Mouse (Mus musculus): ENCODE measurements around the gene Rps11. TPM values are rescaled to one million over a fixed set of nuclear protein-coding genes. Genes with fewer than 3 reads are reported as not detected.
"Not testable (repeated sequence)": the region's sequence is repeated elsewhere in the genome, so short reads cannot be mapped to it uniquely, and the experiment has no call there.

The Rps11 gene
- polyA plus RNA-seq, 1 experiment = 1,240 TPM

- TF ChIP-seq CTCF (IDR thresholded peaks at IDR 0.05; ENCODE audit: control insufficient read depth, insufficient read depth, low read length) (no peak), POLR2A (IDR thresholded peaks at IDR 0.05; ENCODE audit: borderline replicate concordance, control insufficient read depth, low read depth, low read length) (no peak)
- Histone ChIP-seq H3K4me3 (replicated peaks; ENCODE audit: control insufficient read depth, low read depth, low read length) (no peak overlapping the region), H3K27ac (ENCODE audit: control insufficient read depth, insufficient read depth, low read depth, low read length, poor library complexity) (no peak overlapping the region), H3K4me1 (ENCODE audit: control insufficient read depth, insufficient read depth, low read length) (no peaks in the 10 kb centered on the region)
- 94% methylated on average over 14 of the region's 14 CpGs for WGBS
These were observed 33.2 kb upstream of the Rps11 start for GRCm38 (mm10) chr7:45157459-45157858.

- WGBS = 92% methylated on average over 15 of the region's 15 CpGs
- no peaks in the 10 kb centered on the region for H3K4me1 ChIP-seq (ENCODE audit: control insufficient read depth, insufficient read depth, low read length)
- no peak overlapping the region for H3K27ac ChIP-seq (ENCODE audit: control insufficient read depth, insufficient read depth, low read depth, low read length, poor library complexity)
- TF ChIP-seq CTCF (IDR thresholded peaks at IDR 0.05; ENCODE audit: control insufficient read depth, insufficient read depth, low read length) (no peak), POLR2A (IDR thresholded peaks at IDR 0.05; ENCODE audit: borderline replicate concordance, control insufficient read depth, low read depth, low read length) (no peak)
- H3K4me3 ChIP-seq (replicated peaks; ENCODE audit: control insufficient read depth, low read depth, low read length) = no peak overlapping the region
These were observed 32.0 kb upstream of the Rps11 start for GRCm38 (mm10) chr7:45156206-45156605.

GRCm38 (mm10) chr7:45155590-45155989, 31.4 kb upstream of the Rps11 start:
- WGBS = 85% methylated on average over 9 of the region's 9 CpGs
- Histone ChIP-seq H3K4me1 (ENCODE audit: control insufficient read depth, insufficient read depth, low read length) (no peaks in the 10 kb centered on the region; the same call in 1 of the 2 replicates), H3K4me3 (replicated peaks; ENCODE audit: control insufficient read depth, low read depth, low read length) (no peak overlapping the region), H3K27ac (ENCODE audit: control insufficient read depth, insufficient read depth, low read depth, low read length, poor library complexity) (no peak overlapping the region)
- TF ChIP-seq CTCF (IDR thresholded peaks at IDR 0.05; ENCODE audit: control insufficient read depth, insufficient read depth, low read length) (no peak), POLR2A (IDR thresholded peaks at IDR 0.05; ENCODE audit: borderline replicate concordance, control insufficient read depth, low read depth, low read length) (no peak)

DNA sequence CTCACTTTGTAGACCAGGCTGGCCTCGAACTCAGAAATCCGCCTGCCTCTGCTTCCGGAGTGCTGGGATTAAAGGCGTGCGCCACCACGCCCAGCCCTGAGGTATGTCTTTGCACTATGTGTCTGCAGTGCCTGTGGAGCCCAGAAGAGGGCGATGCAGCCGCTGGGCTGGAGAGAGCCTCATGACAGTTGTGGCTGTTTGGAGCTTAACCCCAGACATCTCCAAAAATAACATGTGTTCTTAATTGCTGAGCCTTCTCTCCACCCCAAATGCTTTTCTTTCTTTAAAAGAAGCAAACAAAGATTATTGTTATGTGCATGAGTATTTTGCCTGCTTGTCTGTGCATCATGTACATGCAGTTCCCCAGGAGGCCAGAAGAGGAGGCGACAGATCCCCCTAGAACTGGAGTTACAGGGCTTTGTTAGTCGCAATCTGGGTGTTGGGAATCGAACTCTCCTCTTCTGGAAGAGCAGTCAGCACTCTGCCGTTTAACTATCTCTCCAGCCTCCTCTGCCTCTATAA, 30.8 kb upstream of the Rps11 start:
- TF ChIP-seq CTCF (IDR thresholded peaks at IDR 0.05; ENCODE audit: control insufficient read depth, insufficient read depth, low read length) = peak; percentile 53
- no peak for TF ChIP-seq POLR2A (IDR thresholded peaks at IDR 0.05; ENCODE audit: borderline replicate concordance, control insufficient read depth, low read depth, low read length)
- Histone ChIP-seq H3K27ac (ENCODE audit: control insufficient read depth, insufficient read depth, low read depth, low read length, poor library complexity) (no peak overlapping the region), H3K4me3 (replicated peaks; ENCODE audit: control insufficient read depth, low read depth, low read length) (no peak overlapping the region)

GRCm38 (mm10) chr7:45154096-45154992, 30.1 kb upstream of the Rps11 start, which contains the start of the genes Pih1d1 and Aldh16a1:
Gene Pih1d1, plus strand, starts transcription at chr7:45154303.
Gene Aldh16a1, minus strand, starts transcription at chr7:45154584.
- H3K4me1 ChIP-seq (ENCODE audit: control insufficient read depth, insufficient read depth, low read length) = no peaks in the 10 kb centered on the region; the same call in 1 of the 2 replicates
- peak within 1 kb of the TSS; percentile 96 for H3K4me3 ChIP-seq (replicated peaks; ENCODE audit: control insufficient read depth, low read depth, low read length)
- H3K27ac ChIP-seq (ENCODE audit: control insufficient read depth, insufficient read depth, low read depth, low read length, poor library complexity) = peak within 1 kb of the TSS; percentile 94
- WGBS = 2% methylated on average over 69 of the region's 69 CpGs
- TF ChIP-seq POLR2A (IDR thresholded peaks at IDR 0.05; ENCODE audit: borderline replicate concordance, control insufficient read depth, low read depth, low read length) (peak; percentile 94), CTCF (IDR thresholded peaks at IDR 0.05; ENCODE audit: control insufficient read depth, insufficient read depth, low read length) (peak; percentile 50; the same call in 1 of the 2 replicates)

More for the DNA sequence above, 30.8 kb upstream of the Rps11 start:
- H3K4me1 ChIP-seq (ENCODE audit: control insufficient read depth, insufficient read depth, low read length) = no peaks in the 10 kb centered on the region; the same call in 1 of the 2 replicates
- 65% methylated on average over 12 of the region's 12 CpGs for WGBS

GRCm38 (mm10) chr7:45153586-45153985, 29.3 kb upstream of the Rps11 start:
- TF ChIP-seq POLR2A (IDR thresholded peaks at IDR 0.05; ENCODE audit: borderline replicate concordance, control insufficient read depth, low read depth, low read length) (no peak), CTCF (IDR thresholded peaks at IDR 0.05; ENCODE audit: control insufficient read depth, insufficient read depth, low read length) (no peak)
- WGBS = 3% methylated on average over 5 of the region's 5 CpGs
- H3K27ac ChIP-seq (ENCODE audit: control insufficient read depth, insufficient read depth, low read depth, low read length, poor library complexity) = peak overlapping the region; percentile 94
- H3K4me3 ChIP-seq (replicated peaks; ENCODE audit: control insufficient read depth, low read depth, low read length) = peak overlapping the region; percentile 96
- H3K4me1 ChIP-seq (ENCODE audit: control insufficient read depth, insufficient read depth, low read length) = no peaks in the 10 kb centered on the region; the same call in 1 of the 2 replicates

GRCm38 (mm10) chr7:45153052-45153451, 28.8 kb upstream of the Rps11 start:
- not testable (repeated sequence) for H3K4me3 ChIP-seq (replicated peaks; ENCODE audit: control insufficient read depth, low read depth, low read length); H3K27ac ChIP-seq (ENCODE audit: control insufficient read depth, insufficient read depth, low read depth, low read length, poor library complexity); H3K4me1 ChIP-seq (ENCODE audit: control insufficient read depth, insufficient read depth, low read length)
- 83% methylated on average over 2 of the region's 2 CpGs for WGBS

GRCm38 (mm10) chr7:45151303-45151702, 27.1 kb upstream of the Rps11 start:
- no peak overlapping the region for H3K4me3 ChIP-seq (replicated peaks; ENCODE audit: control insufficient read depth, low read depth, low read length)
- TF ChIP-seq CTCF (IDR thresholded peaks at IDR 0.05; ENCODE audit: control insufficient read depth, insufficient read depth, low read length) (no peak), POLR2A (IDR thresholded peaks at IDR 0.05; ENCODE audit: borderline replicate concordance, control insufficient read depth, low read depth, low read length) (no peak)
- no peak overlapping the region for H3K27ac ChIP-seq (ENCODE audit: control insufficient read depth, insufficient read depth, low read depth, low read length, poor library complexity)
- WGBS = 67% methylated on average over 11 of the region's 11 CpGs
- no peaks in the 10 kb centered on the region; the same call in 1 of the 2 replicates for H3K4me1 ChIP-seq (ENCODE audit: control insufficient read depth, insufficient read depth, low read length)

All from bone marrow, adult 2 months (tissue).